Mouse (Mus musculus) limb, embryonic 14.5 days (tissue): ENCODE measurements at regions not wholly inside any gene's neighbourhood (a gene's known extent, or its start where the extent isn't known, plus 50 kb on each side); places are given as distances from the start of the nearest gene placed in this dataset.

ENCODE experiments used
- ATAC-seq: fragments of 200-750 bp; cut with Nextera tagmentation; 2 replicates; pipeline ENCODE4 v1.8.0; 2017; ENCODE audit warnings: low read depth, moderate number of reproducible peaks, moderate TSS enrichment; ENCODE audit not compliant: low FRiP score
- DNase-seq: peaks from one replicate; pipeline ENCODE4 v3.0.0-alpha.2; 2015; ENCODE audit warnings: low spot score
- H3K27ac ChIP-seq: fragments of 300-500 bp; sonication (generic); replicated peaks from 2 replicates; pipeline ENCODE4 v1.5.1; 2014; ENCODE audit warnings: low read depth, mild to moderate bottlenecking, low read length, moderate library complexity, mixed read lengths
- H3K27me3 ChIP-seq: fragments of 300-500 bp; sonication (generic); 2 replicates; pipeline ENCODE4 v1.6.1; 2014; ENCODE audit warnings: low read length, mixed read lengths; ENCODE audit not compliant: control insufficient read depth, insufficient read depth
- H3K36me3 ChIP-seq: fragments of 300-500 bp; sonication (generic); 2 replicates; pipeline ENCODE4 v1.6.1; 2014; ENCODE audit warnings: mild to moderate bottlenecking, low read length, moderate library complexity, mixed read lengths; ENCODE audit not compliant: control insufficient read depth, insufficient read depth
- H3K4me1 ChIP-seq: fragments of 300-500 bp; sonication (generic); 2 replicates; pipeline ENCODE4 v1.6.1; 2014; ENCODE audit warnings: antibody characterized with exemption, low read length, mixed read lengths; ENCODE audit not compliant: control insufficient read depth, insufficient read depth
- H3K4me2 ChIP-seq: fragments of 300-500 bp; sonication (generic); replicated peaks from 2 replicates; pipeline ENCODE4 v1.6.1; 2014; ENCODE audit warnings: low read depth, mild to moderate bottlenecking, low read length, moderate library complexity; ENCODE audit not compliant: severe bottlenecking
- H3K4me3 ChIP-seq: fragments of 300-500 bp; sonication (generic); replicated peaks from 2 replicates; pipeline ENCODE4 v1.5.1; 2014; ENCODE audit warnings: low read length
- H3K9ac ChIP-seq: fragments of 300-500 bp; sonication (generic); 2 replicates; pipeline ENCODE4 v1.6.1; 2014; ENCODE audit warnings: mild to moderate bottlenecking, low read depth, low read length, moderate library complexity; ENCODE audit not compliant: severe bottlenecking
- H3K9me3 ChIP-seq: fragments of 300-500 bp; sonication (generic); 2 replicates; pipeline ENCODE4 v1.6.1; 2016; ENCODE audit warnings: low read length; ENCODE audit not compliant: control insufficient read depth
- POLR2A ChIP-seq: fragments of 200-500 bp; IDR thresholded peaks from 2 replicates; pipeline ENCODE4 v1.8.0; 2012; ENCODE audit warnings: inconsistent platforms, mild to moderate bottlenecking, moderate library complexity, borderline replicate concordance; ENCODE audit not compliant: insufficient read depth, insufficient read length; ENCODE audit errors: extremely low read depth
- WGBS: fragments of 180-500 bp; shearing (Covaris S2); extraction: QIAGEN DNeasy Blood & Tissue Kit; methylation state at CpG from one replicate; pipeline ENCODE4 v1.1.7; 2014; 5-methylcytosine and 5-hydroxymethylcytosine counted together

GRCm38 (mm10) chrX:99608284-99608692, 137.2 kb upstream of the Pja1 start:
- DNase-seq: no peak
- no peak overlapping the region for H3K4me2 ChIP-seq
- no peak for ATAC-seq
- no peak overlapping the region for H3K4me3 ChIP-seq
- TF ChIP-seq POLR2A: no peak
- H3K27ac ChIP-seq: no peak overlapping the region
- H3K36me3 ChIP-seq: no peaks in the 10 kb centered on the region
- no peaks in the 10 kb centered on the region for H3K9me3 ChIP-seq
- no peak overlapping the region for H3K9ac ChIP-seq
- 62% methylated on average over 2 of the region's 2 CpGs for WGBS
- no peaks in the 10 kb centered on the region for H3K4me1 ChIP-seq
- 0 out of 2 replicates have a peak, but pooled peaks cover 6% of the 10 kb centered on the region for H3K27me3 ChIP-seq

GRCm38 (mm10) chrX:99605084-99605824, 134.2 kb upstream of the Pja1 start:
- no peak for TF ChIP-seq POLR2A
- no peaks in the 10 kb centered on the region for H3K4me1 ChIP-seq

GRCm38 (mm10) chrX:99603714-99604113, 132.6 kb upstream of the Pja1 start:
- no peak for TF ChIP-seq POLR2A
- Histone ChIP-seq H3K36me3 (no peaks in the 10 kb centered on the region), H3K4me1 (no peaks in the 10 kb centered on the region), H3K4me3 (no peak overlapping the region), H3K9ac (no peak overlapping the region), H3K27me3 (no peaks in the 10 kb centered on the region), H3K27ac (no peak overlapping the region), H3K9me3 (no peaks in the 10 kb centered on the region), H3K4me2 (no peak overlapping the region)
- WGBS: 70% methylated on average over 6 of the region's 6 CpGs
- ATAC-seq (no peak), DNase-seq (no peak)

More at GRCm38 (mm10) chrX:99605084-99605824, 134.2 kb upstream of the Pja1 start:
- 54% methylated on average over 10 of the region's 10 CpGs for WGBS
- Histone ChIP-seq H3K27ac (no peak overlapping the region), H3K9ac (no peak overlapping the region), H3K9me3 (no peaks in the 10 kb centered on the region), H3K36me3 (no peaks in the 10 kb centered on the region), H3K27me3 (0 out of 2 replicates have a peak, but pooled peaks cover 2% of the 10 kb centered on the region), H3K4me2 (no peak overlapping the region), H3K4me3 (no peak overlapping the region)
- ATAC-seq (peak; percentile 44; the same call in 1 of the 2 replicates), DNase-seq (no peak)

GRCm38 (mm10) chrX:99602268-99602885, 131.3 kb upstream of the Pja1 start:
- TF ChIP-seq POLR2A: no peak
- H3K4me2 ChIP-seq: no peak overlapping the region
- no peak for DNase-seq
- H3K4me3 ChIP-seq: no peak overlapping the region
- 77% methylated on average over 12 of the region's 12 CpGs for WGBS
- H3K27ac ChIP-seq: no peak overlapping the region
- H3K27me3 ChIP-seq: no peaks in the 10 kb centered on the region
- H3K9me3 ChIP-seq: no peaks in the 10 kb centered on the region
- H3K36me3 ChIP-seq: no peaks in the 10 kb centered on the region
- ATAC-seq: no peak
- H3K4me1 ChIP-seq: no peaks in the 10 kb centered on the region
- H3K9ac ChIP-seq: no peak overlapping the region

- no peak for DNase-seq
- Histone ChIP-seq H3K36me3 (no peaks in the 10 kb centered on the region), H3K4me1 (no peaks in the 10 kb centered on the region), H3K4me2 (no peak overlapping the region), H3K4me3 (no peak overlapping the region), H3K27ac (no peak overlapping the region), H3K9ac (no peak overlapping the region), H3K27me3 (no peaks in the 10 kb centered on the region; the same call in 1 of the 2 replicates), H3K9me3 (no peaks in the 10 kb centered on the region)
- WGBS: 76% methylated on average over 6 of the region's 6 CpGs
- TF ChIP-seq POLR2A: no peak
- no peak for ATAC-seq
These were observed 124.4 kb upstream of the Pja1 start for GRCm38 (mm10) chrX:99595493-99595892.
